Mouse (Mus musculus) hindbrain, embryonic 12.5 days (tissue): ENCODE results near the gene Atl1. TPM values are rescaled to one million over a fixed set of nuclear protein-coding genes. Genes with fewer than 3 reads are reported as not detected.

Source experiments
- ATAC-seq: fragments of 200-750 bp; cut with Nextera tagmentation; 2 replicates; pipeline ENCODE4 v1.8.0; 2017; ENCODE audit warnings: moderate TSS enrichment; ENCODE audit not compliant: low FRiP score
- H3K27ac ChIP-seq: fragments of 300-500 bp; sonication (generic); 2 replicates; pipeline ENCODE4 v1.5.1; 2016; ENCODE audit warnings: mild to moderate bottlenecking
- H3K27me3 ChIP-seq: fragments of 300-500 bp; sonication (generic); 2 replicates; pipeline ENCODE4 v1.6.1; 2016; ENCODE audit warnings: mild to moderate bottlenecking
- H3K36me3 ChIP-seq: fragments of 300-500 bp; sonication (generic); 2 replicates; pipeline ENCODE4 v1.6.1; 2016; ENCODE audit warnings: mild to moderate bottlenecking
- H3K4me1 ChIP-seq: fragments of 300-500 bp; sonication (generic); 2 replicates; pipeline ENCODE4 v1.6.1; 2016
- H3K4me2 ChIP-seq: fragments of 300-500 bp; sonication (generic); replicated peaks from 2 replicates; pipeline ENCODE4 v1.6.1; 2016; ENCODE audit warnings: mild to moderate bottlenecking
- H3K4me3 ChIP-seq: fragments of 300-500 bp; sonication (generic); 2 replicates; pipeline ENCODE4 v1.5.1; 2016; ENCODE audit warnings: mild to moderate bottlenecking
- H3K9ac ChIP-seq: fragments of 300-500 bp; sonication (generic); 2 replicates; pipeline ENCODE4 v1.6.1; 2016; ENCODE audit warnings: mild to moderate bottlenecking, moderate library complexity
- H3K9me3 ChIP-seq: fragments of 300-500 bp; sonication (generic); replicated peaks from 2 replicates; pipeline ENCODE4 v1.6.1; 2016; ENCODE audit warnings: mild to moderate bottlenecking
- WGBS: fragments of 180-500 bp; shearing (Covaris S2); methylation state at CpG from one replicate; pipeline ENCODE4 v1.1.7; 2016; 5-methylcytosine and 5-hydroxymethylcytosine counted together
- polyA plus RNA-seq: library from polyadenylated mRNA; unstranded; fragments of >200 nt; fragmentation: Nextera tagmentation; extraction: Ambion mirVana; gene quantifications from 2 replicates; pipeline ENCODE4 v1.2.1, GENCODE M21; 2016

The Atl1 gene
- polyA plus RNA-seq, 1 experiment from 2014 or later: 71.5 TPM

- Histone ChIP-seq H3K27ac (no peak overlapping the region), H3K4me2 (no peak overlapping the region), H3K27me3 (no peaks in the 10 kb centered on the region), H3K4me1 (no peaks in the 10 kb centered on the region), H3K4me3 (no peak overlapping the region), H3K36me3 (no peaks in the 10 kb centered on the region), H3K9me3 (no peaks in the 10 kb centered on the region), H3K9ac (no peak overlapping the region)
- ATAC-seq: no peak
- 78% methylated on average over 1 of the region's 1 CpGs for WGBS
Observed at GRCm38 (mm10) chr12:69922099-69922498, 29.7 kb downstream of the Atl1 start.

- no peak for ATAC-seq
- no peak overlapping the region for H3K4me3 ChIP-seq
- 83% methylated on average over 3 of the region's 3 CpGs for WGBS
- H3K9me3 ChIP-seq: no peaks in the 10 kb centered on the region
- H3K9ac ChIP-seq: no peak overlapping the region
- H3K27ac ChIP-seq: no peak overlapping the region
- peaks cover 5% of the 10 kb centered on the region; the same call in 1 of the 2 replicates for H3K36me3 ChIP-seq
- H3K4me1 ChIP-seq: no peaks in the 10 kb centered on the region
- H3K4me2 ChIP-seq: no peak overlapping the region
- no peaks in the 10 kb centered on the region for H3K27me3 ChIP-seq
Observed at GRCm38 (mm10) chr12:69923128-69923527, 30.7 kb downstream of the Atl1 start.

- Histone ChIP-seq H3K27ac (no peak overlapping the region), H3K4me2 (no peak overlapping the region), H3K9ac (no peak overlapping the region), H3K36me3 (peaks cover 5% of the 10 kb centered on the region; the same call in 1 of the 2 replicates), H3K27me3 (no peaks in the 10 kb centered on the region), H3K4me3 (no peak overlapping the region), H3K9me3 (no peaks in the 10 kb centered on the region), H3K4me1 (no peaks in the 10 kb centered on the region)
- 72% methylated on average over 3 of the region's 3 CpGs for WGBS
- ATAC-seq: no peak
Observed at GRCm38 (mm10) chr12:69923603-69924002, 31.2 kb downstream of the Atl1 start.

GRCm38 (mm10) chr12:69924012-69924411 is 31.6 kb downstream of the Atl1 start:
- no peaks in the 10 kb centered on the region for H3K27me3 ChIP-seq
- H3K36me3 ChIP-seq: peaks cover 5% of the 10 kb centered on the region; the same call in 1 of the 2 replicates
- no peak overlapping the region for H3K9ac ChIP-seq
- H3K4me1 ChIP-seq: no peaks in the 10 kb centered on the region
- no peak overlapping the region for H3K27ac ChIP-seq
- H3K4me2 ChIP-seq: no peak overlapping the region
- WGBS: 14% methylated on average over 5 of the region's 5 CpGs
- H3K4me3 ChIP-seq: no peak overlapping the region
- no peaks in the 10 kb centered on the region for H3K9me3 ChIP-seq
- no peak for ATAC-seq

- WGBS: 55% methylated on average over 7 of the region's 7 CpGs
- no peaks in the 10 kb centered on the region for H3K4me1 ChIP-seq
- no peak for ATAC-seq
- H3K9ac ChIP-seq: no peak overlapping the region
- no peak overlapping the region for H3K4me3 ChIP-seq
- H3K4me2 ChIP-seq: no peak overlapping the region
- no peak overlapping the region for H3K27ac ChIP-seq
- H3K36me3 ChIP-seq: peaks cover 11% of the 10 kb centered on the region
- H3K9me3 ChIP-seq: no peaks in the 10 kb centered on the region
- no peaks in the 10 kb centered on the region for H3K27me3 ChIP-seq
Observed at GRCm38 (mm10) chr12:69926716-69927115, 34.3 kb downstream of the Atl1 start.

GRCm38 (mm10) chr12:69937731-69938130 is 45.3 kb downstream of the Atl1 start:
- H3K9ac ChIP-seq: no peak overlapping the region
- H3K9me3 ChIP-seq: no peaks in the 10 kb centered on the region
- no peak overlapping the region for H3K4me3 ChIP-seq
- 60% methylated on average over 5 of the region's 5 CpGs for WGBS
- no peak for ATAC-seq
- no peaks in the 10 kb centered on the region for H3K4me1 ChIP-seq
- no peak overlapping the region for H3K27ac ChIP-seq
- peaks cover 31% of the 10 kb centered on the region for H3K36me3 ChIP-seq
- no peak overlapping the region for H3K4me2 ChIP-seq
- H3K27me3 ChIP-seq: no peaks in the 10 kb centered on the region

- Histone ChIP-seq H3K4me3 (no peak overlapping the region), H3K4me2 (no peak overlapping the region), H3K27ac (no peak overlapping the region), H3K27me3 (no peaks in the 10 kb centered on the region), H3K9me3 (no peaks in the 10 kb centered on the region), H3K9ac (no peak overlapping the region), H3K4me1 (no peaks in the 10 kb centered on the region), H3K36me3 (peaks cover 29% of the 10 kb centered on the region)
- no peak for ATAC-seq
- 65% methylated on average over 2 of the region's 2 CpGs for WGBS
Observed at GRCm38 (mm10) chr12:69939291-69939690, 46.9 kb downstream of the Atl1 start.

GRCm38 (mm10) chr12:69941655-69942329 is 49.4 kb downstream of the Atl1 start:
- no peak overlapping the region for H3K9ac ChIP-seq
- no peak for ATAC-seq
- WGBS: 54% methylated on average over 1 of the region's 1 CpGs
- no peak overlapping the region for H3K27ac ChIP-seq
- no peaks in the 10 kb centered on the region for H3K27me3 ChIP-seq
- peaks cover 21% of the 10 kb centered on the region for H3K36me3 ChIP-seq
- no peak overlapping the region for H3K4me3 ChIP-seq
- no peaks in the 10 kb centered on the region for H3K4me1 ChIP-seq
- H3K9me3 ChIP-seq: no peaks in the 10 kb centered on the region
- no peak overlapping the region for H3K4me2 ChIP-seq

- Histone ChIP-seq H3K4me1 (no peaks in the 10 kb centered on the region), H3K36me3 (peaks cover 14% of the 10 kb centered on the region; the same call in 1 of the 2 replicates), H3K4me2 (no peak overlapping the region), H3K4me3 (no peak overlapping the region), H3K27ac (no peak overlapping the region), H3K9ac (no peak overlapping the region), H3K27me3 (no peaks in the 10 kb centered on the region), H3K9me3 (no peaks in the 10 kb centered on the region)
- no peak for ATAC-seq
- WGBS: 90% methylated on average over 5 of the region's 5 CpGs
Observed at GRCm38 (mm10) chr12:69945861-69946260, 53.4 kb downstream of the Atl1 start.

- no peak overlapping the region for H3K4me3 ChIP-seq
- no peaks in the 10 kb centered on the region for H3K9me3 ChIP-seq
- 78% methylated on average over 3 of the region's 3 CpGs for WGBS
- H3K4me1 ChIP-seq: no peaks in the 10 kb centered on the region
- no peaks in the 10 kb centered on the region for H3K27me3 ChIP-seq
- no peak for ATAC-seq
- no peak overlapping the region for H3K27ac ChIP-seq
- H3K36me3 ChIP-seq: peaks cover 14% of the 10 kb centered on the region; the same call in 1 of the 2 replicates
- H3K4me2 ChIP-seq: no peak overlapping the region
- no peak overlapping the region for H3K9ac ChIP-seq
Observed at GRCm38 (mm10) chr12:69947502-69947901, 55.1 kb downstream of the Atl1 start.

- Histone ChIP-seq H3K9ac (no peak overlapping the region), H3K36me3 (peaks cover 59% of the 10 kb centered on the region), H3K27ac (no peak overlapping the region), H3K4me3 (no peak overlapping the region), H3K4me1 (no peaks in the 10 kb centered on the region), H3K27me3 (no peaks in the 10 kb centered on the region), H3K9me3 (no peaks in the 10 kb centered on the region), H3K4me2 (no peak overlapping the region)
- no peak for ATAC-seq
- WGBS: 95% methylated on average over 2 of the region's 2 CpGs
Observed at GRCm38 (mm10) chr12:69957378-69957777, 65.0 kb downstream of the Atl1 start.

GRCm38 (mm10) chr12:69962468-69962867 is 70.1 kb downstream of the Atl1 start:
- Histone ChIP-seq H3K4me1 (no peaks in the 10 kb centered on the region), H3K9me3 (no peaks in the 10 kb centered on the region), H3K4me2 (no peak overlapping the region), H3K9ac (no peak overlapping the region), H3K27me3 (no peaks in the 10 kb centered on the region), H3K4me3 (no peak overlapping the region), H3K27ac (no peak overlapping the region), H3K36me3 (peaks cover 68% of the 10 kb centered on the region)
- ATAC-seq: no peak
- WGBS: 66% methylated on average over 4 of the region's 4 CpGs

- 94% methylated on average over 6 of the region's 6 CpGs for WGBS
- H3K27ac ChIP-seq: no peak overlapping the region
- H3K4me3 ChIP-seq: no peak overlapping the region
- no peaks in the 10 kb centered on the region for H3K9me3 ChIP-seq
- no peak overlapping the region for H3K9ac ChIP-seq
- H3K4me1 ChIP-seq: no peaks in the 10 kb centered on the region
- no peak for ATAC-seq
- H3K27me3 ChIP-seq: no peaks in the 10 kb centered on the region
- H3K4me2 ChIP-seq: no peak overlapping the region
- peaks cover 71% of the 10 kb centered on the region for H3K36me3 ChIP-seq
Observed at GRCm38 (mm10) chr12:69963141-69963540, 70.7 kb downstream of the Atl1 start.
